8 mouse cellular contexts compared by ENCODE assay signal in genomic region chr2:48949743-48950251, GRCm38 (mm10). TPM values are rescaled to one million over a fixed set of nuclear protein-coding genes. Genes with fewer than 3 reads are reported as not detected.
DNase-seq lines count a peak whose midpoint lies in the region; ATAC-seq and TF ChIP-seq lines count a peak whose summit lies in the region.

No protein-coding gene starts in this region.

- peak overlapping the region; percentile 75 for H3K4me2 ChIP-seq in heart, embryonic 15.5 days
- H3K4me2 ChIP-seq in lung, embryonic 15.5 days = peak overlapping the region; percentile 61

- WGBS in heart, embryonic 15.5 days = 0% methylated on average over 8 of the region's 9 CpGs
- under 1% methylated on average over 8 of the region's 9 CpGs for WGBS in lung, embryonic 15.5 days

- H3K4me3 ChIP-seq in G1E (ENCODE audit: low read depth, low read length) = peak overlapping the region; percentile 95
- peak overlapping the region; percentile 92 for H3K4me3 ChIP-seq in heart, embryonic 15.5 days
- peak overlapping the region; percentile 96 for H3K4me3 ChIP-seq in lung, embryonic 15.5 days

- H3K36me3 ChIP-seq in G1E (replicated peaks) = no peaks in the 10 kb centered on the region
- no peaks in the 10 kb centered on the region for H3K36me3 ChIP-seq in heart, embryonic 15.5 days
- no peaks in the 10 kb centered on the region for H3K36me3 ChIP-seq in lung, embryonic 15.5 days

- H3K9me3 ChIP-seq in G1E (replicated peaks) = no peaks in the 10 kb centered on the region
- no peaks in the 10 kb centered on the region for H3K9me3 ChIP-seq in heart, embryonic 15.5 days (replicated peaks)
- H3K9me3 ChIP-seq in lung, embryonic 15.5 days = no peaks in the 10 kb centered on the region

- peaks cover 9% of the 10 kb centered on the region for H3K4me1 ChIP-seq in G1E (ENCODE audit: insufficient read depth, low read depth, low read length)
- H3K4me1 ChIP-seq in heart, embryonic 15.5 days (replicated peaks) = peaks cover 9% of the 10 kb centered on the region
- peaks cover 4% of the 10 kb centered on the region for H3K4me1 ChIP-seq in lung, embryonic 15.5 days

- ATAC-seq in G1E (ENCODE audit: extremely low read depth, insufficient number of reproducible peaks, low FRiP score, poor library complexity, severe bottlenecking) = peak; percentile 9; the same call in 1 of the 2 replicates
- peak; percentile 28 for ATAC-seq in erythroid progenitor cell, adult 5-6 weeks (replicated peaks; ENCODE audit: low FRiP score, poor library complexity, severe bottlenecking)
- peak; percentile 20 for ATAC-seq in heart, embryonic 15.5 days (replicated peaks; ENCODE audit: insufficient number of reproducible peaks, insufficient read depth, low FRiP score, low read depth)
- ATAC-seq in lung, embryonic 15.5 days (ENCODE audit: borderline replicate concordance, extremely low read depth, low FRiP score, low TSS enrichment) = peak; percentile 56; the same call in 1 of the 2 replicates

- peak; percentile 8 for DNase-seq in G1E (ENCODE audit: low spot score)
- peak; percentile 43 to 47 for DNase-seq in adrenal gland, postnatal 36 days
- DNase-seq in kidney, postnatal 36 days = peak; percentile 38 to 48
- peak; percentile 37 for DNase-seq in ovary, adult 18-20 months (ENCODE audit: low spot score)
- peak; percentile 10 for DNase-seq in urinary bladder, postnatal 10 days (ENCODE audit: low spot score)

- no peaks in the 10 kb centered on the region for H3K27me3 ChIP-seq in G1E (ENCODE audit: insufficient read depth, low read length)
- no peaks in the 10 kb centered on the region for H3K27me3 ChIP-seq in heart, embryonic 15.5 days
- H3K27me3 ChIP-seq in lung, embryonic 15.5 days = no peaks in the 10 kb centered on the region

- peak overlapping the region; percentile 86 for H3K9ac ChIP-seq in heart, embryonic 15.5 days
- peak overlapping the region; percentile 80 for H3K9ac ChIP-seq in lung, embryonic 15.5 days

- no peak for TF ChIP-seq CTCF in G1E (IDR thresholded peaks at IDR 0.05; ENCODE audit: low read depth, low read length)

- H3K27ac ChIP-seq in heart, embryonic 15.5 days = peak overlapping the region; percentile 98
- H3K27ac ChIP-seq in lung, embryonic 15.5 days = peak overlapping the region; percentile 98

RNA-seq across cellular contexts. Expression of gene Orc4, which starts 0.3 kb away (rescaled TPM):
- total RNA-seq in G1E (2014; fragmentation: Nextera tagmentation) (340 and 363 TPM in 2 replicates), G1E (2017) (194 and 233 TPM in 2 replicates)
- polyA plus RNA-seq in G1E (2012) = 22.1 and 23.7 TPM in 2 replicates
- 10 to 100 TPM; 67.2 to 68.3 TPM for total RNA-seq in adrenal gland, postnatal 36 days (2021)
- total RNA-seq in erythroid progenitor cell, adult 5-6 weeks (2015; ENCODE audit: low replicate concordance) = 82.5 and 101 TPM in 2 replicates
- 69.1 and 95.3 TPM in 2 replicates for total RNA-seq in erythroid progenitor cell, adult 5-6 weeks (2017; ENCODE audit: low replicate concordance)
- 71.7 and 73.9 TPM in 2 replicates for polyA plus RNA-seq in heart, embryonic 15.5 days (2015; fragmentation: Nextera tagmentation; extraction: Ambion mirVana)
- polyA plus RNA-seq in lung, embryonic 15.5 days (2015; fragmentation: Nextera tagmentation; extraction: Ambion mirVana) = 94.1 and 107 TPM in 2 replicates

RNA-seq across cellular contexts. Expression of gene Mbd5, which starts 0.5 kb away (rescaled TPM):
- total RNA-seq in G1E (2014; fragmentation: Nextera tagmentation) (45.8 and 48.0 TPM in 2 replicates), G1E (2017) (13.4 and 15.2 TPM in 2 replicates)
- polyA plus RNA-seq in G1E (2012) = 0.92 and 1.0 TPM in 2 replicates
- 10 to 100 TPM; 40.3 to 47.4 TPM for total RNA-seq in adrenal gland, postnatal 36 days (2021)
- total RNA-seq in erythroid progenitor cell, adult 5-6 weeks (2015; ENCODE audit: low replicate concordance) = 39.6 and 46.9 TPM in 2 replicates
- total RNA-seq in erythroid progenitor cell, adult 5-6 weeks (2017; ENCODE audit: low replicate concordance) = 15.4 and 27.1 TPM in 2 replicates
- polyA plus RNA-seq in heart, embryonic 15.5 days (2015; fragmentation: Nextera tagmentation; extraction: Ambion mirVana) = 18.1 and 22.3 TPM in 2 replicates
- 21.3 and 21.9 TPM in 2 replicates for polyA plus RNA-seq in lung, embryonic 15.5 days (2015; fragmentation: Nextera tagmentation; extraction: Ambion mirVana)

Comparison
In these comparisons a context has a peak if more than half of its experiments do, and no peak if none do; other contexts are left out.
1. Peak in every context shown above with its lines: DNase-seq, ATAC-seq, H3K4me3 ChIP-seq and H3K27ac ChIP-seq.